ENCODE assay signal across 15 mouse cellular contexts in genomic region chr17:51899376-51899775, GRCm38 (mm10).
"Had no signal": no experiment of that assay in that cellular context is flagged by ENCODE, and none has a peak within 500 bp of the region (broad histone marks: within the 10 kb centered on the region; RNA-seq: fewer than 3 reads in every experiment).

No protein-coding gene starts in this region.

- H3K4me2 ChIP-seq: intestine, embryonic 15.5 days; kidney, embryonic 15.5 days; limb, embryonic 15.5 days; liver, embryonic 12.5 days; lung, embryonic 14.5 days; midbrain, embryonic 11.5 days; midbrain, embryonic 15.5 days; neural tube, embryonic 13.5 days had no signal

- DNase-seq: kidney, adult 2 months; kidney, postnatal 25 days; layer of hippocampus, adult 9-11 months; layer of hippocampus, postnatal 36 days; lung, embryonic 14.5 days; lung, postnatal 10 days; lung, postnatal 4 days; retina, postnatal 1 day had no signal

- H3K27ac ChIP-seq: intestine, embryonic 15.5 days; kidney, embryonic 15.5 days; limb, embryonic 15.5 days; liver, embryonic 12.5 days; midbrain, embryonic 15.5 days; neural tube, embryonic 13.5 days had no signal

- H3K27me3 ChIP-seq: intestine, embryonic 15.5 days; kidney, embryonic 15.5 days; limb, embryonic 15.5 days; liver, embryonic 12.5 days; midbrain, embryonic 15.5 days; neural tube, embryonic 13.5 days had no signal

- H3K9me3 ChIP-seq: intestine, embryonic 15.5 days; kidney, embryonic 15.5 days; limb, embryonic 15.5 days; liver, embryonic 12.5 days; midbrain, embryonic 15.5 days; neural tube, embryonic 13.5 days had no signal

- H3K36me3 ChIP-seq: intestine, embryonic 15.5 days; kidney, embryonic 15.5 days; limb, embryonic 15.5 days; liver, embryonic 12.5 days; midbrain, embryonic 15.5 days; neural tube, embryonic 13.5 days had no signal

- H3K9ac ChIP-seq: intestine, embryonic 15.5 days; kidney, embryonic 15.5 days; limb, embryonic 15.5 days; liver, embryonic 12.5 days; lung, embryonic 14.5 days; midbrain, embryonic 15.5 days; neural tube, embryonic 13.5 days had no signal

- ATAC-seq: intestine, embryonic 15.5 days; liver, embryonic 12.5 days; midbrain, embryonic 15.5 days had no signal

- H3K4me3 ChIP-seq: intestine, embryonic 15.5 days; kidney, embryonic 15.5 days; limb, embryonic 15.5 days; liver, embryonic 12.5 days; midbrain, embryonic 15.5 days; neural tube, embryonic 13.5 days had no signal

- H3K4me1 ChIP-seq: intestine, embryonic 15.5 days; kidney, embryonic 15.5 days; limb, embryonic 15.5 days; liver, embryonic 12.5 days; midbrain, embryonic 15.5 days; neural tube, embryonic 13.5 days had no signal
